Mouse (Mus musculus) heart, postnatal 0 days (tissue): ENCODE results near the gene Nectin2. TPM values are rescaled to one million over a fixed set of nuclear protein-coding genes. Genes with fewer than 3 reads are reported as not detected.

Experiments used
- ATAC-seq: fragments of 200-750 bp; cut with Nextera tagmentation; 2 replicates; pipeline ENCODE4 v1.8.0; 2017; ENCODE audit warnings: low read depth, moderate number of reproducible peaks, moderate library complexity; ENCODE audit not compliant: insufficient read depth
- DNase-seq: peaks from one replicate; pipeline ENCODE4 v3.0.0-alpha.2; 2016; ENCODE audit warnings: low spot score
- H3K27ac ChIP-seq: fragments of 300-500 bp; sonication (generic); 2 replicates; pipeline ENCODE4 v1.5.1; 2014; ENCODE audit warnings: low read depth, mild to moderate bottlenecking
- H3K27me3 ChIP-seq: fragments of 300-500 bp; sonication (generic); 2 replicates; pipeline ENCODE4 v1.6.1; 2014; ENCODE audit warnings: low read length, mixed read lengths; ENCODE audit not compliant: control insufficient read depth, insufficient read depth
- H3K36me3 ChIP-seq: fragments of 300-500 bp; sonication (generic); replicated peaks from 2 replicates; pipeline ENCODE4 v1.6.1; 2014; ENCODE audit warnings: low read length, mixed read lengths; ENCODE audit not compliant: control insufficient read depth, insufficient read depth
- H3K4me1 ChIP-seq: fragments of 300-500 bp; sonication (generic); 2 replicates; pipeline ENCODE4 v1.6.1; 2014; ENCODE audit warnings: antibody characterized with exemption; ENCODE audit not compliant: control insufficient read depth, insufficient read depth
- H3K4me2 ChIP-seq: fragments of 300-500 bp; sonication (generic); 2 replicates; pipeline ENCODE4 v1.6.1; 2014; ENCODE audit warnings: low read depth, mild to moderate bottlenecking, low read length, moderate library complexity
- H3K4me3 ChIP-seq: fragments of 300-500 bp; sonication (generic); 2 replicates; pipeline ENCODE4 v1.5.1; 2014; ENCODE audit warnings: low read depth, low read length
- H3K9ac ChIP-seq: fragments of 300-500 bp; sonication (generic); replicated peaks from 2 replicates; pipeline ENCODE4 v1.6.1; 2014; ENCODE audit warnings: low read depth, low read length, mixed read lengths
- H3K9me3 ChIP-seq: fragments of 300-500 bp; sonication (generic); replicated peaks from 2 replicates; pipeline ENCODE4 v1.6.1; 2016; ENCODE audit warnings: low read length; ENCODE audit not compliant: control insufficient read depth
- CTCF ChIP-seq: IDR thresholded peaks from 2 replicates; pipeline ENCODE4 v1.5.1; 2016; ENCODE audit warnings: antibody characterized with exemption, control low read depth, low read depth
- EP300 ChIP-seq: IDR thresholded peaks from 2 replicates; pipeline ENCODE4 v1.6.1; 2016; ENCODE audit warnings: antibody characterized with exemption, low read depth
- WGBS: fragments of 180-500 bp; shearing (Covaris S2); extraction: QIAGEN DNeasy Blood & Tissue Kit; methylation state at CpG from one replicate; pipeline ENCODE4 v1.1.7; 2014; 5-methylcytosine and 5-hydroxymethylcytosine counted together
- polyA plus RNA-seq: library from polyadenylated mRNA; unstranded; fragments of >200 nt; fragmentation: Nextera tagmentation; extraction: Ambion mirVana; gene quantifications from 2 replicates; pipeline ENCODE4 v1.2.1, GENCODE M21; 2015
- total RNA-seq: library from RNA; depleted of rRNA; stranded (reverse); fragments of >200 nt; gene quantifications from 2 replicates; pipeline ENCODE4 v1.2.3, GENCODE M21; 2014; ENCODE audit warnings: low replicate concordance

Gene Nectin2
- total and polyA plus RNA-seq, 2 experiments from 2014 or later, result 43.6 to 81.3 TPM

DNA sequence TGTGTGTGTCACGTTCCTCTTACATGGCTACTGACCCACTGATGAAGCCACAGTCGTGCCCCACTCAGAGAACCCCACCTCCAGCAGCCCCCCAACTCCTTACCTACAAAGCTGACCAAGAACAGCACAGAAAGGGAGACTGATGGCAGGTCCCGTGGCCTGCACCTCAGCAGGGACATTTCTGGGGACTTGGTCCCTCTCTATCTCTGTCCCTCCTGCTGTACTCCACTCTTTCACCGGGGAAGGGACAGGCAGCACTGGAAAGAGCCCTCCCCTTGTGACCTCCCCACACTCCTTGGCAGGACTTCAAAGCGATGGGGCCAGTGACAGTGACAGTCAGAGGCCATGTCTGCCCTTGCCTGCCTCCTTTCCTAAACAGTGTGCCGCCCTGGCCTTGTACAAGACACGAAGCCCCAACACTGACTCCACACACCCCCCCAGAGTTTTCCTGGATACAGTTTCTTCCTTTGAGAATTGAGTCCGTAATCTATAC, 69.0 kb downstream of the Nectin2 start, which contains the start of the genes Gm44805 and Apoc4:
Gene Gm44805, minus strand, starts transcription at position 222 of the 493 bp plus-strand sequence.
Gene Apoc4, minus strand, starts transcription at position 278 of the 493 bp plus-strand sequence.
- ATAC-seq (no peak), DNase-seq (no peak)
- WGBS, result 48% methylated on average over 8 of the region's 8 CpGs
- H3K36me3 ChIP-seq, result no peaks in the 10 kb centered on the region
- H3K4me2 ChIP-seq, result no peak within 1 kb of the TSS
- H3K4me1 ChIP-seq, result 0 out of 2 replicates have a peak, but pooled peaks cover 2% of the 10 kb centered on the region
- H3K9me3 ChIP-seq, result no peaks in the 10 kb centered on the region
- H3K27me3 ChIP-seq, result no peaks in the 10 kb centered on the region
- H3K9ac ChIP-seq, result no peak within 1 kb of the TSS
- no peak within 1 kb of the TSS for H3K4me3 ChIP-seq
- H3K27ac ChIP-seq, result no peak within 1 kb of the TSS
- no peak for TF ChIP-seq CTCF
- no peak for TF ChIP-seq EP300

DNA sequence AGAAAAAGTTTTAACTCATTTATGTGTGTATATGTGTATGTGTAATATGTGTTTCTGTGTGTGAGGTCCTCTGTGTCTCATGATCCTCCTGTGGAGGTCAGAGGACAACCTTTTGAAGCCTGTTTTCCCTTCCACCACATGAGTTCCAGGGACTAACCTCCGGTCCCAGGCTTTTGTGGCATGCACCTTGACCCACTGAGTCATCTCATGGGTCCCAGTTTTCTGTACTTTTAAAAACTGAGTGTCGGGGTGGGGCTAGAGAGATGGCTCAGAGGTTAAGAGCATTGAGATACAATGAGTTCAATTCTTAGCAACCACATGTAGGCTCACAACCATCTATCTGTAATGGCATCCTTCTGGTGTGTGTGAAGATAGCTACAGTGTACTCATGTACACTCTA, 69.6 kb downstream of the Nectin2 start:
- TF ChIP-seq CTCF (no peak), EP300 (no peak)
- H3K4me2 ChIP-seq, result no peak overlapping the region
- no peaks in the 10 kb centered on the region for H3K36me3 ChIP-seq
- no peak overlapping the region for H3K9ac ChIP-seq
- no peaks in the 10 kb centered on the region for H3K9me3 ChIP-seq
- no peak for DNase-seq
- H3K4me1 ChIP-seq, result 0 out of 2 replicates have a peak, but pooled peaks cover 2% of the 10 kb centered on the region
- no peaks in the 10 kb centered on the region for H3K27me3 ChIP-seq
- whole genome bisulfite sequencing, result 84% methylated on average over 2 of the region's 2 CpGs
- no peak for ATAC-seq
- no peak overlapping the region for H3K27ac ChIP-seq
- no peak overlapping the region for H3K4me3 ChIP-seq

DNA sequence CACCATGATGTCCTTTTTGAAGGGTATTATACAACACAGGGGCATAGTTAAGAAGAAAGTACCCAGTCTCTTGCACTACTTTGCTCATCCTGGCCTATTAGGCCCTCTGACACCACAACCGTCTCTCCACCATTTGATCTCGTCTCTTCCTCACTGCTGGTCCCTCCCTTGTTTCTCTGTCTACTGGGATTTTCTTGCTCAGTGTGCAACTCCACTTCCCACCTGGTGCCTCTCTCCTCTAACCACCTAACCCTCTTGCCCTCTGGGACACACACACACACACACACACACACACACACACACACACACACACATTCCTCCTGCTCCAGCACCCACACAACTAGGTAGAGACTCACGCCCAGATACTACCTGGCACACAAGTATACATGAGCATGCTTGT, 71.4 kb downstream of the Nectin2 start:
- H3K4me3 ChIP-seq, result no peak overlapping the region
- WGBS, result 88% methylated on average over 3 of the region's 3 CpGs
- ATAC-seq (no peak), DNase-seq (no peak)
- no peaks in the 10 kb centered on the region for H3K36me3 ChIP-seq
- H3K27ac ChIP-seq, result no peak overlapping the region
- no peak overlapping the region for H3K4me2 ChIP-seq
- H3K9me3 ChIP-seq, result no peaks in the 10 kb centered on the region
- 0 out of 2 replicates have a peak, but pooled peaks cover 2% of the 10 kb centered on the region for H3K4me1 ChIP-seq
- TF ChIP-seq CTCF, result no peak
- TF ChIP-seq EP300, result no peak
- H3K9ac ChIP-seq, result no peak overlapping the region
- H3K27me3 ChIP-seq, result no peaks in the 10 kb centered on the region

DNA sequence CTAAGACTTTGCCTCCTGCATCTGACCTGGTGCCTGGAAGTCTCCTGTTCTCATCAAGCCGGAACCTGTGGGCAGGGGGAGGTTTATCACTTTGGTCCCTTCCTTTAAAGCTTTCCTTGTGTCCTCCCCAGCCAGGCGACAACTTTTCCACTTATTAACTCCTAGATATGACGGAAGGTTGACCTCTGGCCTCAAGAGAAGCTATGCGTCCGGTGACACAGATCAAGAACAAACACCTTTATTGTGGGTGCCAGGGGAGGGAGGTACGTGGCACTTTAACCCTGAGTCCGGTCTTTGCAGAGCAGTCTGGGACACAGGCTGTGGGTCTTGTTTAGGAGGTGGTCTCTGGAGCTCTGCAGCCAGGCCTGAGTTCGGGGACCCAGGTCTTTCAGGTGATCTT, 72.4 kb downstream of the Nectin2 start, which contains the start of gene Apoc2:
Gene Apoc2, minus strand, starts transcription at position 70 of the 400 bp plus-strand sequence.
- no peak within 1 kb of the TSS for H3K9ac ChIP-seq
- no peaks in the 10 kb centered on the region for H3K27me3 ChIP-seq
- no peak within 1 kb of the TSS for H3K4me2 ChIP-seq
- H3K4me1 ChIP-seq, result 0 out of 2 replicates have a peak, but pooled peaks cover 2% of the 10 kb centered on the region
- TF ChIP-seq EP300, result no peak
- no peak for TF ChIP-seq CTCF
- H3K9me3 ChIP-seq, result no peaks in the 10 kb centered on the region
- ATAC-seq (no peak), DNase-seq (no peak)
- H3K4me3 ChIP-seq, result no peak within 1 kb of the TSS
- H3K27ac ChIP-seq, result no peak within 1 kb of the TSS
- 70% methylated on average over 8 of the region's 8 CpGs for WGBS
- no peaks in the 10 kb centered on the region for H3K36me3 ChIP-seq

DNA sequence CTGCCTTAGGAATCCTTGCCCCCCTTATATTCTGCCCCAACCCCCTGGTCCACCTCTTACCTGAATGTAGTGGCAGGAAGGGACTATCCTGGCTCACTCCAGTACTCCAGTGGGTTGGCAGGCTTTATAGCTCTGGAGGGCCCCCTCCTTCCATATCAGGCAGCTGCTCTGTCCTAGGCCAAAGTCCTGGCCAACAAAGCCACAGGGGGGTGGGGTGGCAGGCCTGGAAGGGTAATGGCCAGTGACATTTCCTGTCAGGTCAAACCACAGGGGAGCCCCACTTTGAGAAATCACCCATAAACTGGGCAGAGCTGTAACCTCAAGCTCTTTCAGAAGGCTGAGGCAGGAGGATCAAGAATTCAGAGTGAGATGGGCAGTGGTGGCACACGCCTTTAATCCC, 73.6 kb downstream of the Nectin2 start:
- H3K4me1 ChIP-seq, result 0 out of 2 replicates have a peak, but pooled peaks cover 2% of the 10 kb centered on the region
- WGBS, result 81% methylated on average over 1 of the region's 1 CpGs
- no peak for DNase-seq
- H3K9ac ChIP-seq, result no peak overlapping the region
- no peak overlapping the region for H3K27ac ChIP-seq
- TF ChIP-seq CTCF (no peak), EP300 (no peak)
- no peak overlapping the region for H3K4me2 ChIP-seq
- no peak for ATAC-seq
- no peak overlapping the region for H3K4me3 ChIP-seq
- H3K9me3 ChIP-seq, result no peaks in the 10 kb centered on the region
- no peaks in the 10 kb centered on the region for H3K36me3 ChIP-seq
- no peaks in the 10 kb centered on the region for H3K27me3 ChIP-seq

DNA sequence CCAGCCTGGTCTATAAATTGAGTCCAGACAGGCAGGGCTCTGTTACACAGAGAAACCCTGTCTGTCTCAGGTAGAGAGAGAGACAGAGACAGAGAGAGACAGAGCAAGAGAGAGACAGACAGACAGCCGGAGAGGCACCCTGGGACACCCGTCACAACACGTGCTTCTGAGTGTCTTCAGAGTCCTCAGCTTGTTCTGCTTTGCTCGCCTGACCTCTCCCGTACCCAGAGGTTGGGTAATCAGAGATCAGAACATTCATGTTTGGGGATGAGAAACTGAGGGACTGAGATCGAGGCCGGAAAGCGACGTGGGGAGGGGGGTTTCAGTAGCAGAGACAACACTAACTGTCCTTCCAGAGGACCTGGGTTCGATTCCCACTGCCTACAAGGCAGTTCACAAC, 74.5 kb downstream of the Nectin2 start:
- no peak overlapping the region for H3K9ac ChIP-seq
- no peak for ATAC-seq
- DNase-seq, result no peak
- H3K9me3 ChIP-seq, result no peaks in the 10 kb centered on the region
- H3K27me3 ChIP-seq, result no peaks in the 10 kb centered on the region
- TF ChIP-seq CTCF (no peak), EP300 (no peak)
- no peaks in the 10 kb centered on the region for H3K36me3 ChIP-seq
- H3K4me1 ChIP-seq, result no peaks in the 10 kb centered on the region
- no peak overlapping the region for H3K4me2 ChIP-seq
- H3K27ac ChIP-seq, result no peak overlapping the region
- 81% methylated on average over 10 of the region's 10 CpGs for WGBS
- no peak overlapping the region for H3K4me3 ChIP-seq
